Mouse (Mus musculus) heart, postnatal 14 days (tissue): ENCODE data around the gene Opn1sw. TPM values are rescaled to one million over a fixed set of nuclear protein-coding genes. Genes with fewer than 3 reads are reported as not detected.
A peak's percentile ranks its signal among the peaks of the same experiment; 100 is the strongest.

Source experiments
- DNase-seq, 2 experiments: peaks; one replicate each; pipeline ENCODE4 v3.0.0; 2021 to 2022
- intact Hi-C: fragments of 180-260 bp; cut with DNase I; formaldehyde crosslinking; loops from one replicate; pipeline ENCODE4 v1.15.1; 2025
- long read RNA-seq, 2 experiments: library from polyadenylated mRNA; stranded (forward); transcript quantifications; one replicate each; pipeline ENCODE4 v2.0.0; 2021
- total RNA-seq, 2 experiments: library from RNA; stranded (reverse); gene quantifications; 2 replicates each; pipeline ENCODE4 v1.2.3; 2021

Gene Opn1sw
- not detected for total RNA-seq
- long read RNA-seq, experiment 1 = 0 reads
- long read RNA-seq, experiment 2 = 0 reads

- intact Hi-C loops = no loop called here
- no peak for DNase-seq
Measured at GRCm38 (mm10) chr6:29388052-29388518, at the start of gene Opn1sw. TSS of gene Opn1sw (minus strand) at chr6:29388468.

DNA sequence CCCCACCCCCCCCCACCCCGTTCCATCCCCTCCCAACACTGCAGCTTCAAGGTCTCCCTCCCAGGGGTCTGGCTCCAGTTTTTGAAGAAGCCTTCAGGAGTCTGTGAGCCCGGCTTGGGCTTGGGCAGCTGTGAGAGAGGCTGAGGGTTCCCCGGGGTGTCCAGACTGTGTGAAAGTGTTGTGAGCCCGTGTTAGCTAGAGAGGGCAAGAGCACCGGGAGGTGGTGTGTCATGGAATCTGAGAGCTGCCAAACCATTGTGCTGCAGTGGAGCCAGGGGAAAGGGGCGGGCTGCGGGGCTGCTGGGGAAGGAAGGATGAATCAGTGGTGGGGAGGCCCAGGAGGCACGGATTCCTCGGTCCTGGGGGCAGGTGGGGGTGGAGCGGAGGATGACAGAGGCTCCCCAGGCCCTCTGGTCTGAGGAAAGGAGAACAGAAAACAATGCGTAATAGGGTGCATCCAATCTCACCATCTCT, 48.2 kb upstream of the Opn1sw start:
- intact Hi-C loops = no loop called here
- peak; percentile 70 to 73 for DNase-seq

DNA sequence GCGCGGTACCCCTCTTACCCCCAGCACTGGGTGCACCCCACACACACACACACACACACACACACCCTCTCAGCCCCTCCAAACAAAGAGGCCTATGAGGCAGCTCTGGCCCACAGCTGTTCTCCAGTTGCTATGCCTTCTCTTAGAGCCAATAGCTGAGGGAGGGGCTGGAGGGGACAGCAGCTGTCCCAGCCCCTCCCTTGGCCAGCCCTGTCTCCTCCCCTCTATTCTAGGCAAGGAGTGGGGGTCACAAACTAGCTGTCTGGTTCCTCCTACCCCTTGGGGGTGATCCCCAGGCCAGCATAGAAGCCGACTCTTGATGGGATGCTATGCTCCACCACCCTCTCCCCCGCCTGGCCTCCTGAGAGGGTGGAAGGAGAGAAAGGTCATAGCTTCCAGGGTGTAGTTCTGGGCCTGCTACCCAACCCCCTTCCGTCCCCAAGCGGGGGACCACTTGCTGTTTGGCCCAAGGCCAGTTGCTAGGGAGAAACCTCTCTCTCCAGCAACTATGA, 47.7 kb upstream of the Opn1sw start:
- peak; percentile 50 to 62 for DNase-seq
- intact Hi-C loops = no loop called here

DNA sequence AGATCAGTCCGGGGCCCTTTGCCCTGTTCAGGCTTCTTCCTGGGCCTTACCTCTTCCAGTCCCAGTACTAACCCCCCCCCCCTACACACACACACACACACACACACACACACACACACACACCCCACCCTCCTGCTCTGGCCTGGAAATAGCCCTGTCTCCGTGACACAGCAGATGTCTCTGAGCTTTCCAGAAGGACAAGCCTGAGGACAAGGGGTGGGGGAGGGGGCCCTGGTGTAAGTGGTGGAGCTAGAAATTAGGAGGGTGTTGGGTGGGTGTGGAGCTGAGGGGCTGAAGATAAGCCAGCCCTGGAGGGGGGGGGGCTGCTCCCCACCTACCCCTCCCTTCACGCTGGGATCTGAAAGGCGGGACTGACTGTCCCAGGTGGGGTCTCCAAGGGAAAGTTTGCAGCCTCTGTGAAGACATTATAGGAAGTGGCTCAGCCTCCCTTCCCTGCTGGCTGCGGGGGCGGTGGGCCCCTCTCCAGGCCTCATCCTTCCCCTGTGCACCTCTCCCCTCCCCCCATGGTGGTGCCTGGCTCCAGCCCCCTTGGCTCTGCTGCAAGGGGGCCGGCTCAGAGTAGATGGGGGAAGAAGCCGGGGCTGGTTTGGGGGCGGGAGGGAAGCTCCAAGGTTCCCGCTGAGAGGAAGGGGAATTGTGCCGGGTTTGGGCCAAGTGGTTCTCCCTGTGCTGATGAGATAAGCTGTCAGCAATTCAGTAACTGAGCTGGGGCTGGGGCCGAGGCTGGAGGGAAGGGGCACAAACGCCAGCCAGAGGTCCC, 46.8 kb upstream of the Opn1sw start:
- DNase-seq = peak; percentile 73 to 77
- intact Hi-C loops = loop anchor here (5.0 kb wide), 1 partner anchor 88 kb away; the partner anchor contains the start of gene Calu

- intact Hi-C loops = loop anchor here (5.0 kb wide), 1 partner anchor 87 kb away; the partner anchor contains the start of gene Calu
- peak; percentile 58 to 68 for DNase-seq
Measured at GRCm38 (mm10) chr6:29433804-29434795, 45.8 kb upstream of the Opn1sw start.

- intact Hi-C loops = loop anchor here (5.0 kb wide), 1 partner anchor 86 kb away; the partner anchor contains the start of gene Calu
- DNase-seq = peak; percentile 70 to 75
Measured at GRCm38 (mm10) chr6:29433038-29433803, 45.0 kb upstream of the Opn1sw start, which contains the start of gene Flnc. TSS of gene Flnc (plus strand) at chr6:29433256.

GRCm38 (mm10) chr6:29432676-29433037, 44.4 kb upstream of the Opn1sw start:
- DNase-seq = no peak
- intact Hi-C loops = loop anchor here (5.0 kb wide), 1 partner anchor 85 kb away; the partner anchor contains the start of gene Calu

DNA sequence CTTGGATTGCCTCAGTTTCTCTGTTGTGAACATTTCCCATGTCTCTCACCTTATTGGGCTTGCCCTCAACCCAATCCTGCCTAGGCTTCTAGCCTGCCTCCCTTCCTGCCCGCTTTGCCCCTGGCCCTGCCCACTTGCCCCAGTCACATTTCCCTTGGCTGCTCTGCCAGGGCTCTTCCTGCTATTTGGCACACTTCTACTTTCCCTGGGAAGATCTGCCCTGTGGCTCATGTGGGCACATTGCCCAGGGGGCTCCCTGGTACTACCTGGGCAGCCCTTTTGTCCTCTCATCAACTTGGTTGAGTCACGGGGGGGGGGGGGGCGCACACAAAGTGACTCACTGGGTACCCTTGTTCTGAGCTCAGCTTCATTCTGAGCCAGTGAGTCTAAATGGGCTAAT, 43.9 kb upstream of the Opn1sw start:
- peak; percentile 28 to 51 for DNase-seq
- intact Hi-C loops = loop anchor here (5.0 kb wide), 1 partner anchor 85 kb away; the partner anchor contains the start of gene Calu

DNA sequence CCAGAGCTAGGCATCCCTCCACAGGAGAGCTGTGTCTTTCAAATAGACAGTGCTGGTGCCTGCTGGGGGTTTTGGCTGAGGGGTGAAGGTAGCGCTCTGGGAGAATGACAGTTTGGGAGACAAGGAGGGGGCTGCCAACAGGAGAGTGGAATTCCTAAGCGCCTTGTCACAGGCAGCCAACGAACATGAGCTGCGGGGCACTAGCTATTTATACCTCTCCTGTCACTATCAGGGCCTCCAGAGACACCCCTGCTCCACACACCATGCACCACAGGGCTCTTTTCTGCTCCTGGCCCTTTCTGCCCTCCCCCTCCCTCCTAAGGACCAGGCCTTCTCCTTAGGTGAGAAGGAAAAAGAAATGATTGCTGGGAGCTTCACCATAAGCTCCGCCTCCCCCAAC, 43.2 kb upstream of the Opn1sw start:
- intact Hi-C loops = loop anchor here (2.0 to 5.0 kb wide), 2 partner anchors 35 to 84 kb away; partner anchors contain the start of genes Calu and Ccdc136
- peak; percentile 38 to 60 for DNase-seq

GRCm38 (mm10) chr6:29430681-29431420, 42.6 kb upstream of the Opn1sw start:
- DNase-seq = peak in 1 of 2 experiments; percentile 22
- intact Hi-C loops = loop anchor here (2.0 to 5.0 kb wide), 2 partner anchors 34 to 84 kb away; partner anchors contain the start of genes Calu and Ccdc136

DNA sequence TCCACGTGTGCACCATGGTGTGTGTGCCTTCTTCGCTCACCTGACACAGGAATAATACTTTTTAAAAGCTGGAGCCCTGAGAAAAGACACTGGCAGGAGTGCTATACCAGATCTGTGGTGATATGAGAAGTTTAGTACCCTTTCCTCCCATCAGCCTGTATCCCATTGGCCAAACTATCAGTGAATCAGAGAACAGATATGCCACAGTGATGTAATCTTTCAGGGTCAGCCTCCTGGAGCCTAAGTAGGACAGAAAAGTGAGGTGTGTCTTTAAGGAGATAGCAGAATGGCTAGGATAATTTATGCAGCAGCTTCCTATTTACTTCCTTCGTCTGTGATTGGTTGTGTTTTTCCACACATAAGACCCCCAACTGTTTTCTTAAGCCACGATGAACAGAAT, 39.9 kb upstream of the Opn1sw start:
- no peak for DNase-seq
- intact Hi-C loops = no loop called here

DNA sequence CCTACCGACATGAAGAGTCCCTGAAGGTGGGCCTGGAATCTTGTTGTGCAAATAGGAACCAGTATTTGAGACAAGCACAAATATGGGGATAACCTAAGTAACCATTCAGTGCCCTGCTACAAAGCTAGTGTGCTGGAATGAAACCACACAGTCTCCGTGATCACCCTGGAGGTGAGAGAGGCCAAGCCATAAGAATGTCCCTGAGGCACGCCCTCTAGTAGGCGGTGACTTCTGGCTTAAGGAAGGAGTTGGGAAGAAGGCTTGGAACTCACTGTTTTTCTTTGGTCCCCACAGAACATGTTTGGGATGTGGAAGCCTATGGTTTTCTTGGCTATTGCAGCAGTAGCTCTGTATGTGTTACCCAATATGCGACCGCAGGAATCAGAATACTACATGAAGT, 38.1 kb upstream of the Opn1sw start:
- no peak for DNase-seq
- intact Hi-C loops = no loop called here

DNA sequence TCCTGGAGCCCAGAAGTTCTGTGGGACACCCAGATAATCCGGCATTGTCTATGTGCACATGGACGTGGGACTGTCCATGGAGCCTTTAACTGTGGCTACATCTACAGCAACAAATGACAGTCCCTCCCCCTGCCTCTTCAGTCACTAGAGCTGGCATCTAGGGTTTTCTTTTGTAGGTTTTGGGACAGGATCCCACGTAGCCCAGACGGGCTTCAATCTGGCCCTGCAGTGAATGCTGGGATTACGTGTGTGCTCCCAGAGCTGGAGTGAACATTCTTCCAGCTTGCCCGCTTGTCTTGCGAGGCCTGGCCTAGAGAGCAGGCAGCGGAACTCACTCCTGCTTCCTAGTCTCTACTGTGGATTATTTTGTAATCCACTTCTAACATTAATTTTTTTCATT, 36.9 kb upstream of the Opn1sw start:
- intact Hi-C loops = no loop called here
- DNase-seq = no peak

- DNase-seq = no peak
- intact Hi-C loops = no loop called here
Measured at GRCm38 (mm10) chr6:29420596-29420995, 32.3 kb upstream of the Opn1sw start.

- no peak for DNase-seq
- intact Hi-C loops = no loop called here
Measured at GRCm38 (mm10) chr6:29415446-29415845, 27.2 kb upstream of the Opn1sw start.

DNA sequence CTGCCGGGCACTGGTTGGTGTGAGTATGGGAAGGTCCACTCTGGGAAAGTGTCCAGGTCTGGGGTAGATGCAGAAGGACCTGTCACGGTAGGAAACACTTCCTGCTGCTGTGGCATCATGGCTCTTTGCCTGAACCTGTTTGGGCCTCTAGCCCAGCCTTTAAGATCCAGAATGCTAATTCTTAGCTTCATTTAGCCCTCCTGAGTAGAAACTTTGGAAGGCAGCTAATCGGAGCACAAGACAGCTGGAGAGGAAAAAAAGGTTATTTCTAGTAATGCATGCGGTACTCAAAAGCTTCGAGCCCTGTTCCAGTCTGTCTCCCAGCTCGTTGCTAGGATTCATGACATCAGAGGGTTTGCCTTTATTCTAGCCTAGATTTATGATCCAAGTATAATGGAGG, 18.1 kb upstream of the Opn1sw start:
- intact Hi-C loops = no loop called here

DNA sequence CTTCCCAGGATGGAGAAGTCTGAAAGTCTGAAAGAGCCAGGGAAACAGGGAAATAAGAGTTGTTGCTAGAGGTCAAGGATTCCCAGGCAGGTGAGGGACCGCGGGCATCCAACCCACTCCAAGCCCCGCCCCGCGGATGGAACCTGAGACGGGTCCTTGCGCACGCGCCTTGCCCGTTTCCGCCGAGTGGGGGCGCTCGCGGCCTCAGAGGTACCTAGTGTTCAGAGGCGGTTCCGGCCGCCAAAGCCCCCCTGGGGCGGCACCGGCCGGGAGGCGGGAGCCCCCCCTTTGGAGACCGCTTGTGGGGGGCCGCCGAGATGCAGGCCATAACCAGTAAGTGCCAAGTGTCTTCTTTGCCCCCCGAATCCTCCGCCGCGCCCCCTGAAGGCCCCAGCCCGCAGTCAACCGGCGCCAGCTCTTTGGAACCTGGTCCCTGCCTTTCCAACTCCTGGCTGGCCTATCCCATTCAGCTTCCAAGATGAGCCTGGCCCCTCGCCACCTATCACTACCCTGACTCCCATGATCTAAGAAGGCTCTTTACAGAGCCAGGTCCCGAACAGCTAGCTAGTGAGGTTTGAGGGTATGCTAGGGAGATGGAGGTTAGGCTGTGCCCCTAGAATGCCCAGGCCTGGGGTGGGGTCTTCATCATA, 14.6 kb upstream of the Opn1sw start:
- intact Hi-C loops = no loop called here
- peak; percentile 16 to 36 for DNase-seq

More for the DNA sequence above, 18.1 kb upstream of the Opn1sw start:
- no peak for DNase-seq

- no peak for DNase-seq
- intact Hi-C loops = loop anchor here (5.0 kb wide), 1 partner anchor 87 kb away; no protein-coding TSS in a partner anchor
Measured at GRCm38 (mm10) chr6:29399851-29400250, 11.6 kb upstream of the Opn1sw start.
